Mouse (Mus musculus) E14TG2a.4 (cell line): Measurements from ENCODE around the gene Wiz.
A peak's percentile ranks its signal among the peaks of the same experiment; 100 is the strongest.

Source experiments
- H3K27me3 ChIP-seq: 2 replicates; pipeline ENCODE4 v1.6.1; 2014; ENCODE audit warnings: low read length, control low read depth; ENCODE audit not compliant: insufficient read depth
- H3K36me3 ChIP-seq: 2 replicates; pipeline ENCODE4 v1.6.1; 2014; ENCODE audit warnings: low read length, control low read depth; ENCODE audit not compliant: insufficient read depth
- H3K4me1 ChIP-seq: replicated peaks from 2 replicates; pipeline ENCODE4 v1.6.1; 2014; ENCODE audit warnings: low read depth, low read length, control low read depth
- H3K4me3 ChIP-seq: replicated peaks from 2 replicates; pipeline ENCODE4 v1.5.1; 2014; ENCODE audit warnings: mild to moderate bottlenecking, low read length
- H3K9me3 ChIP-seq: 2 replicates; pipeline ENCODE4 v1.6.1; 2014; ENCODE audit warnings: low read length, control low read depth
- CTCF ChIP-seq: conservative IDR thresholded peaks from 2 replicates; pipeline ENCODE4 v1.5.1; 2014; ENCODE audit warnings: low read length
- NANOG ChIP-seq: IDR thresholded peaks from 2 replicates; pipeline ENCODE4 v1.6.1; 2014; ENCODE audit warnings: borderline replicate concordance, low read length, mixed read lengths
- POU5F1 ChIP-seq: IDR thresholded peaks from 2 replicates; pipeline ENCODE4 v1.6.1; 2014; ENCODE audit warnings: low read length, borderline replicate concordance

The Wiz gene

GRCm38 (mm10) chr17:32389101-32389659 is at the start of gene Wiz:
Wiz (minus strand) TSS chr17:32389439.
- Histone ChIP-seq H3K36me3 (peaks cover under 1% of the 10 kb centered on the region; the same call in 1 of the 2 replicates), H3K4me3 (peak within 1 kb of the TSS; percentile 88), H3K27me3 (peaks cover 61% of the 10 kb centered on the region), H3K4me1 (peaks cover 48% of the 10 kb centered on the region), H3K9me3 (no peaks in the 10 kb centered on the region)
- TF ChIP-seq POU5F1: no peak
- no peak for TF ChIP-seq CTCF
- no peak for TF ChIP-seq NANOG

- TF ChIP-seq CTCF: no peak
- no peak for TF ChIP-seq NANOG
- no peak for TF ChIP-seq POU5F1
- 0 out of 2 replicates have a peak, but pooled peaks cover 3% of the 10 kb centered on the region for H3K27me3 ChIP-seq
- H3K36me3 ChIP-seq: no peaks in the 10 kb centered on the region
- H3K4me1 ChIP-seq: 0 out of 2 replicates have a peak, but pooled peaks cover 13% of the 10 kb centered on the region
- no peak overlapping the region for H3K4me3 ChIP-seq
- H3K9me3 ChIP-seq: no peaks in the 10 kb centered on the region
These were observed 47.9 kb upstream of the Wiz start for GRCm38 (mm10) chr17:32437106-32437505.

DNA sequence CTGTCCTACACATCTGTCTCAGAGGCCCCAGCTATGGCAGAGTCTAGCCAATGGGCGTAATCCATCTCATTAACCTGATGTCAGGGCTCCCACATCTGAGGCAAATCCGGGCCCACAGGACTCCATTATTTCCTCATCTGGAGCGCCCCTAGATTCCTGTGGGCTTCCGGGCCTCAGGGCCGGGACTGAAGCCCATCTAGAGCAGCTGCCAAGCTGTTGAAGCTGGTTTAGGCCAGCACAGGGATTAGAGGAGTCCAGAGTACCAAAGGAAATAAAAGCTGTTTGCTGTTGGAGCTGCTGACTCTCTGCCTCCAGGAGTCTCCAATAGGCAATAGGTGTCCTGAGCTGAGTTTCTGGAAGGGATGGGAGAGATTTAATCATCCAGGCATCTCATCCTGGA is 45.9 kb upstream of the Wiz start:
- Histone ChIP-seq H3K4me1 (0 out of 2 replicates have a peak, but pooled peaks cover 13% of the 10 kb centered on the region), H3K9me3 (no peaks in the 10 kb centered on the region), H3K4me3 (no peak overlapping the region), H3K27me3 (0 out of 2 replicates have a peak, but pooled peaks cover 3% of the 10 kb centered on the region), H3K36me3 (no peaks in the 10 kb centered on the region)
- TF ChIP-seq POU5F1: no peak
- TF ChIP-seq NANOG: no peak
- TF ChIP-seq CTCF: no peak

- H3K4me1 ChIP-seq: 0 out of 2 replicates have a peak, but pooled peaks cover 13% of the 10 kb centered on the region
- no peaks in the 10 kb centered on the region for H3K36me3 ChIP-seq
- no peaks in the 10 kb centered on the region for H3K9me3 ChIP-seq
- H3K27me3 ChIP-seq: 0 out of 2 replicates have a peak, but pooled peaks cover 3% of the 10 kb centered on the region
- no peak overlapping the region for H3K4me3 ChIP-seq
- TF ChIP-seq CTCF (no peak), NANOG (no peak), POU5F1 (no peak)
These were observed 45.1 kb upstream of the Wiz start for GRCm38 (mm10) chr17:32434324-32434723.

- TF ChIP-seq CTCF (peak; percentile 38), POU5F1 (no peak)
- Histone ChIP-seq H3K27me3 (0 out of 2 replicates have a peak, but pooled peaks cover 5% of the 10 kb centered on the region), H3K4me1 (0 out of 2 replicates have a peak, but pooled peaks cover 13% of the 10 kb centered on the region), H3K36me3 (no peaks in the 10 kb centered on the region), H3K9me3 (no peaks in the 10 kb centered on the region), H3K4me3 (no peak overlapping the region)
These were observed 42.7 kb upstream of the Wiz start for GRCm38 (mm10) chr17:32431972-32432371.

- no peaks in the 10 kb centered on the region for H3K36me3 ChIP-seq
- peaks cover 15% of the 10 kb centered on the region; the same call in 1 of the 2 replicates for H3K27me3 ChIP-seq
- no peaks in the 10 kb centered on the region for H3K4me1 ChIP-seq
- TF ChIP-seq CTCF (no peak), NANOG (no peak), POU5F1 (no peak)
- H3K4me3 ChIP-seq: no peak overlapping the region
- H3K9me3 ChIP-seq: no peaks in the 10 kb centered on the region
These were observed 37.4 kb upstream of the Wiz start for GRCm38 (mm10) chr17:32426610-32427009.

GRCm38 (mm10) chr17:32424034-32424433 is 34.8 kb upstream of the Wiz start, which contains the start of gene Pglyrp2:
Pglyrp2 (minus strand) TSS chr17:32424167.
- TF ChIP-seq CTCF (no peak), NANOG (no peak), POU5F1 (no peak)
- Histone ChIP-seq H3K9me3 (no peaks in the 10 kb centered on the region), H3K4me1 (no peaks in the 10 kb centered on the region), H3K36me3 (no peaks in the 10 kb centered on the region), H3K4me3 (no peak within 1 kb of the TSS), H3K27me3 (peaks cover 21% of the 10 kb centered on the region; the same call in 1 of the 2 replicates)

- H3K36me3 ChIP-seq: no peaks in the 10 kb centered on the region
- TF ChIP-seq POU5F1 (no peak), CTCF (no peak), NANOG (no peak)
- peaks cover 39% of the 10 kb centered on the region for H3K27me3 ChIP-seq
- H3K4me1 ChIP-seq: peaks cover 12% of the 10 kb centered on the region
- H3K4me3 ChIP-seq: no peak overlapping the region
- no peaks in the 10 kb centered on the region for H3K9me3 ChIP-seq
These were observed 31.5 kb upstream of the Wiz start for GRCm38 (mm10) chr17:32420781-32421180.

DNA sequence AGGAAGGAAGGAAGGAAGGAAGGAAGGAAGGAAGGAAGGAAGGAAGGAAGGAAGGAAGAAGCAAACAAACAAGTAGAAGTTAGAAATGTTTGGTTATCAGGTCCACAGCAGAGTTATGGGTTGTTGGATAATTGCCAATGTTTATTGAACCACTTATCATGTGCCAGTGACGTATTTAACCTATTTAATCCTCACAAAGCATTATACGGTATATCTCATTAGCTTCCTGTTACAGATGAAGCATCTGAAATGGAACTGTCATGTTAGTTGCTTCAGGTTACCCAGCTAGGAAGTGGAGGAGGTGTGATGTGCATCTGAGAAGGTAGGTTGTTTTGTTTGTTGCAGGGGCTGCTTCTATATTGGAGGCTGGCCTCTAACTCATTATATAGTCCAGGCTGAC is 30.8 kb upstream of the Wiz start:
- no peaks in the 10 kb centered on the region for H3K36me3 ChIP-seq
- peaks cover 44% of the 10 kb centered on the region for H3K27me3 ChIP-seq
- H3K4me3 ChIP-seq: no peak overlapping the region
- H3K4me1 ChIP-seq: peaks cover 18% of the 10 kb centered on the region
- no peaks in the 10 kb centered on the region for H3K9me3 ChIP-seq
- no peak for TF ChIP-seq CTCF
- TF ChIP-seq POU5F1: no peak
- TF ChIP-seq NANOG: no peak
